Mouse (Mus musculus) liver, embryonic 15.5 days (tissue): ENCODE measurements around the gene Dzank1. TPM values are rescaled to one million over a fixed set of nuclear protein-coding genes. Genes with fewer than 3 reads are reported as not detected.

Source experiments
- ATAC-seq: fragments of 200-750 bp; cut with Nextera tagmentation; 2 replicates; pipeline ENCODE4 v1.8.0; 2017; ENCODE audit warnings: moderate number of reproducible peaks, mild to moderate bottlenecking, moderate library complexity; ENCODE audit not compliant: insufficient read depth
- H3K27ac ChIP-seq: fragments of 300-500 bp; sonication (generic); replicated peaks from 2 replicates; pipeline ENCODE4 v1.5.1; 2015; ENCODE audit warnings: mild to moderate bottlenecking, inconsistent platforms
- H3K27me3 ChIP-seq: fragments of 300-500 bp; sonication (generic); 2 replicates; pipeline ENCODE4 v1.6.1; 2015; ENCODE audit warnings: mild to moderate bottlenecking, inconsistent platforms
- H3K36me3 ChIP-seq: fragments of 300-500 bp; sonication (generic); replicated peaks from 2 replicates; pipeline ENCODE4 v1.6.1; 2015; ENCODE audit warnings: moderate library complexity, mild to moderate bottlenecking, inconsistent platforms
- H3K4me1 ChIP-seq: fragments of 300-500 bp; sonication (generic); replicated peaks from 2 replicates; pipeline ENCODE4 v1.6.1; 2015; ENCODE audit warnings: inconsistent platforms
- H3K4me2 ChIP-seq: fragments of 300-500 bp; sonication (generic); 2 replicates; pipeline ENCODE4 v1.6.1; 2015; ENCODE audit warnings: moderate library complexity, mild to moderate bottlenecking, inconsistent platforms
- H3K4me3 ChIP-seq: fragments of 300-500 bp; sonication (generic); replicated peaks from 2 replicates; pipeline ENCODE4 v1.5.1; 2015; ENCODE audit warnings: mild to moderate bottlenecking, inconsistent platforms
- H3K9ac ChIP-seq: fragments of 300-500 bp; sonication (generic); 2 replicates; pipeline ENCODE4 v1.6.1; 2015; ENCODE audit warnings: moderate library complexity, mild to moderate bottlenecking, inconsistent platforms
- H3K9me3 ChIP-seq: fragments of 300-500 bp; sonication (generic); replicated peaks from 2 replicates; pipeline ENCODE4 v1.6.1; 2016; ENCODE audit warnings: inconsistent platforms
- WGBS: fragments of 180-500 bp; shearing (Covaris S2); methylation state at CpG from one replicate; pipeline ENCODE4 v1.1.7; 2015; ENCODE audit warnings: mixed read lengths; ENCODE audit not compliant: insufficient replicate concordance; 5-methylcytosine and 5-hydroxymethylcytosine counted together
- polyA plus RNA-seq: library from polyadenylated mRNA; unstranded; fragments of >200 nt; fragmentation: Nextera tagmentation; extraction: Ambion mirVana; gene quantifications from 2 replicates; pipeline ENCODE4 v1.2.1, GENCODE M21; 2015

Dzank1 gene
- polyA plus RNA-seq, 1 experiment from 2014 or later = 0.01 TPM

DNA sequence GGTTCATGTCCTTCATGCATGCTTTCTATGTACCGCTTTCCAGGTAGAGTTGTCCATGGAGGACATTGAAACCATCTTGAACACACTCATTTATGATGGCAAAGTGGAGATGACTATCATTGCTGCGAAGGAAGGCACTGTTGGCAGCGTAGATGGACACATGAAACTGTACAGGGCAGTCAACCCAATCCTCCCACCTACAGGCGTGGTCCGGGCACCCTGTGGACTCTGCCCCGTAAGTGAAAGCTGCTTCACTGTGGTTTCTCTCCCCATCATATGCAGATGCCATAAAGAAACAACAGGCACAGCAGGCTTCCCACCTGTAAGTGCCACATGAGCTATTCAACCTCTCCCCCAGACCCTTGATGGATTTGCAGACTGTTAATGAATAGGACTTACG, 9.9 kb upstream of the Dzank1 start:
- Histone ChIP-seq H3K4me1 (no peaks in the 10 kb centered on the region), H3K27me3 (no peaks in the 10 kb centered on the region), H3K4me2 (no peak overlapping the region), H3K36me3 (peaks cover 75% of the 10 kb centered on the region), H3K4me3 (no peak overlapping the region), H3K27ac (no peak overlapping the region), H3K9ac (no peak overlapping the region), H3K9me3 (no peaks in the 10 kb centered on the region)
- 85% methylated on average over 7 of the region's 7 CpGs for WGBS
- ATAC-seq = no peak

DNA sequence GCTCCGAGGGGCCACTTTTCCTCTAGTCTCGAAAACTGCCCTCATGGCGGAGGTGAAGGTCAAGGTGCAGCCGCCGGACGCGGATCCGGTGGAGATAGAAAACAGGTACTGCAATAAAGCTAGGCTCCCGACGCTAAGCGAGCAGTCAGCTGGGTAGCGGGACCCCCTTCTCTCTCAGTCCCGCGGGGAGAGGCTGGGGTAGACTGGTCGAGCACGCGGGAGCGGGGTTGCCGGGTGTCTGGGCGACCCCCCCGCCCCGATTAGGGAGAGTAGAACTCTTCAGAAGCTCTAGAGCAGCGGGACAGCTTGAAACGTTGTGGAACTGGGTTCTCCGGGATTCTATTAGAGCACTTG, 584 bp upstream of the Dzank1 start:
- Histone ChIP-seq H3K9me3 (no peaks in the 10 kb centered on the region), H3K9ac (peak overlapping the region; percentile 84), H3K27me3 (peaks cover 34% of the 10 kb centered on the region), H3K4me2 (peak overlapping the region; percentile 95), H3K36me3 (peaks cover 19% of the 10 kb centered on the region), H3K27ac (peak overlapping the region; percentile 80), H3K4me3 (peak overlapping the region; percentile 77), H3K4me1 (peaks cover 23% of the 10 kb centered on the region)
- WGBS = under 1% methylated on average over 25 of the region's 25 CpGs
- peak; percentile 35 for ATAC-seq

DNA sequence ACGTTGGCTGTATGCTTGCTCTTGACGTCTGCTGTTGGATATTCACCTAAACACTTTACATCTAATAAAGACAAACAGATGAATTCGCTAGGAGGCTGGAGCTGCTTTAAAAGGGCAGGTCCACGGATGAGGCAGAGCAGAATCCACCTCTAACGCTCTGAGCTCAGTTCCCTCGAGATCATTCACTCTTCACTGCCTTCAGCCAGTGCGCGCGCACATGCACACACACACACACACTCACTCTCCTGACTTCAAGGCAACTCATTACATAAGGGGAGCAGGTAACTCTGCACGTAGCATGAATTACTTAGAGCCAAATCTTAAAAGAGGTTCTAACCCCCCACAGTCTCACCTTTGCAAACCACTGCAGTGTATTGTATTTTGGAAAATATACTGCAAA, 1.4 kb downstream of the Dzank1 start:
- peaks cover 23% of the 10 kb centered on the region for H3K4me1 ChIP-seq
- ATAC-seq = no peak
- H3K4me3 ChIP-seq = no peak overlapping the region
- WGBS = 51% methylated on average over 10 of the region's 10 CpGs
- H3K9me3 ChIP-seq = no peaks in the 10 kb centered on the region
- no peak overlapping the region for H3K9ac ChIP-seq
- H3K27ac ChIP-seq = no peak overlapping the region
- H3K36me3 ChIP-seq = peaks cover 9% of the 10 kb centered on the region
- peaks cover 39% of the 10 kb centered on the region for H3K27me3 ChIP-seq
- H3K4me2 ChIP-seq = no peak overlapping the region

DNA sequence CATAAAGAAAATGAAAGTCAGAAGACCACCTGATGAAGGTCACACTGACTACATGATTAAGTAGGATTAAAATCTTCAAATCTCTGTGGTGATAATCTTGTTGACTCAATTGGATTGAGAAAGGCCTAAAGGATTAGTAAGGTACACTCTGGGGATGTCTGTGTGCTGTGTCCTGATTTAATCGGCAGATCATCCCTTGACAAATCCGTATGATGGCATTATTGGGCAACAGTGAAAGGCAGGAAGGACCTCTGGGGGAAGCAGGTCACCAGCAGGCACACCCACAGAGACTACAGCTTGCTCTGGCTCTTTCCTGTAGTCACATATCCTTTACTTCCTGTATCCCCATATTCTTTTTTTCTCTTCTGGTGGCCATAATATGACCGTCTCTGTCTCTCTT, 7.4 kb downstream of the Dzank1 start:
- 56% methylated on average over 3 of the region's 3 CpGs for WGBS
- Histone ChIP-seq H3K36me3 (no peaks in the 10 kb centered on the region), H3K27me3 (peaks cover 17% of the 10 kb centered on the region; the same call in 1 of the 2 replicates), H3K9me3 (no peaks in the 10 kb centered on the region), H3K4me3 (no peak overlapping the region), H3K4me2 (no peak overlapping the region), H3K9ac (no peak overlapping the region), H3K4me1 (no peaks in the 10 kb centered on the region), H3K27ac (no peak overlapping the region)
- ATAC-seq = no peak

DNA sequence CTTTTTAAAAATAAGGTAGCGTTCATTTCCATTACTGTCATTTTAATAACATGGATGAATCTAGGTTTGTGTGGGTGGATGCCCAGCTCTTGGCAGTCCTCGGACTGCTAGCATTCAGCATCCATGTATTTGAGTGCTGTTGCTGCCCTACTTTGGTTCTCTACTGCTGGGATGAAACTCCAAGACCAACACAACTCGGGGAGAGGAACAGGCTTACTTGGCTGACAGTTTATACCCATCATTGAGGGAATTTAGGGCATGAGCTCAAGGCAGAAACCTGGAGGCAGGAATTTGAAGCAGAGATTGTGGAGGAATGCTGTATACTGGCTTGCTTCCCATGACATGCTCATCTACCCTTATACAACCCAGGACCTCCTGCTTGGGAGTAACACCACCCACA, 12.6 kb downstream of the Dzank1 start:
- H3K4me2 ChIP-seq = no peak overlapping the region
- H3K4me3 ChIP-seq = no peak overlapping the region
- H3K27me3 ChIP-seq = no peaks in the 10 kb centered on the region
- no peak overlapping the region for H3K9ac ChIP-seq
- H3K36me3 ChIP-seq = no peaks in the 10 kb centered on the region
- H3K9me3 ChIP-seq = no peaks in the 10 kb centered on the region
- ATAC-seq = no peak
- WGBS = 56% methylated on average over 3 of the region's 3 CpGs
- H3K4me1 ChIP-seq = no peaks in the 10 kb centered on the region
- no peak overlapping the region for H3K27ac ChIP-seq

DNA sequence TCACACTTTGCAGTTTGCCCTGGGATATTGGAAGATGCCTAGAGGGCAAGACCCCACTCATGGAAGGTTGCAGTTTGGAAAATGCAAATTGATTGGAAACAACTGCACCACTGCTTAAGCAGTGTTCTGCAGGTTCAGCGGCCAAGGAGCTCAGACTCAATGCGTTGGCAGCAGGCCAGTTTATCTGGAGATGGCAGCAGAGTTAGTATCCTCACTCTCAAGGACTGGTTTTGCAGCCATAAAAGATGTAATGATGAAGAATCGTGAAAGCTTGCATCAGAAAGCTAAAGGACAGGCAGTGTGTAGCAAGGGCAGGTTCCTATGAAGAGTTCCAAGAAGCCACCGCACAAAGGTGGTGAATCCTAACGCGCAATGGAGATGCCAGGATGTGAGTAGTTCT, 25.1 kb downstream of the Dzank1 start:
- no peaks in the 10 kb centered on the region for H3K36me3 ChIP-seq
- H3K9me3 ChIP-seq = no peaks in the 10 kb centered on the region
- no peak overlapping the region for H3K4me3 ChIP-seq
- WGBS = 64% methylated on average over 6 of the region's 6 CpGs
- no peaks in the 10 kb centered on the region for H3K4me1 ChIP-seq
- no peak overlapping the region for H3K4me2 ChIP-seq
- peaks cover 4% of the 10 kb centered on the region; the same call in 1 of the 2 replicates for H3K27me3 ChIP-seq
- ATAC-seq = no peak
- H3K27ac ChIP-seq = no peak overlapping the region
- H3K9ac ChIP-seq = no peak overlapping the region

DNA sequence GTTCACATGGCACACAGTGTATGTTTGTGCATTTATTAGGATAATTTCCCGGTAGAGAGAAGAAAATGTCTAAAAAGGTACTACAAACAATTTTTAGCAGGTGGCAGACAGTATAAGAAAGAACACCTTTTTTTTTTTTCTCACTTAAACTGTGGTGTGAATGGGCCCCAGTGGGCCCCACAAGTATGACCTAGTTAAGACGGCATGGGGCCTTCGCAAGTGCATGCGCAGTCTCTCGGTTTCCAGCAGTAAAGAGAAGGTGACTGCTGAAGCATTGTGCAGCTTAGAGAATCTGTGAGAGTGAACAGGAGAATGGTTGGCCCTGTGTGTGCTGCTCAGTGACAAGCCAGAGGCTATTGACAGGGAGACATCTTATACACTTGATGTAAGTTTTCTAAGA, 37.9 kb downstream of the Dzank1 start:
- Histone ChIP-seq H3K4me2 (no peak overlapping the region), H3K27ac (no peak overlapping the region), H3K27me3 (no peaks in the 10 kb centered on the region), H3K4me1 (no peaks in the 10 kb centered on the region), H3K4me3 (no peak overlapping the region), H3K9me3 (no peaks in the 10 kb centered on the region; the same call in 1 of the 2 replicates), H3K9ac (no peak overlapping the region), H3K36me3 (no peaks in the 10 kb centered on the region)
- ATAC-seq = no peak
- 78% methylated on average over 5 of the region's 5 CpGs for WGBS

DNA sequence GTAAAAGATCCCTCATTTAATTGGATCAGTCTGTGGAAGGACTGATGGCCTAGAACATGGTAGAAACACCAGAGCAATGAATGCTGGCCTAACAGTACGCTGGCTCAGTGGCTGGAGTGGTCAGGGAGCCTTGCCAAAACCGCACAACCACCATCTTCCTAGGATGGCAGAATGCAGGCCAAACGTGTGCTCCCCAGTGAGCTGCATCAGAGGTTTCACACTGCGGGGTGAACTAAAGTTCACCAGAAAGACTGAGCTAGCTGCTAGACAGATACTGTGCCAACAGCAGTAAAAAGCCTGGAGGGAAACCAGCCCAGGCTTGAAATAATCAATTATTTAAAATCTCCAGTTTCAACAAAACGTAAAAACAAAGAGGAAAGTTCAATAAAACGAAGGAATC, 39.7 kb downstream of the Dzank1 start:
- no peak for ATAC-seq
- Histone ChIP-seq H3K9ac (no peak overlapping the region), H3K4me1 (no peaks in the 10 kb centered on the region), H3K27ac (no peak overlapping the region), H3K9me3 (no peaks in the 10 kb centered on the region; the same call in 1 of the 2 replicates), H3K27me3 (no peaks in the 10 kb centered on the region), H3K4me2 (no peak overlapping the region), H3K4me3 (no peak overlapping the region), H3K36me3 (no peaks in the 10 kb centered on the region)
- 62% methylated on average over 6 of the region's 6 CpGs for WGBS

DNA sequence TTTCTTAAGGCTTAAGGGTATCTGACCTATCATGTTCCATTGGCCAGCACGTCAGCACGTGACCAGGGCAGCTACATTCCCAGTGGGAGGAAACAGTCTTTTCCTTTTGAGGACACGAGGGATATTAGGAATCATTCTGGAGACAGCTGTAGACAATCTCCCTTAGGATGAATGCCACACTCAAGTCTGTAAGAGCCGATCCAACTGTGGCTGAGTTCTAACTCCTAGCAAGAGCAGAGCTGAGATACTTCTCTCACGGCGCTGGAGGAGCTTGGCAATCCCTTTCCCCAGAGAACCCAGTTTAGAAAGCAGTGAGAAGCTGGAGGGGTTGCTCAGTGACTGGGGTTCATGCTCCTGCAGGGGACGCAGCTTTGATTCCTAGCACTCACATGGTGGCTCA, 41.8 kb downstream of the Dzank1 start:
- no peak overlapping the region for H3K4me2 ChIP-seq
- H3K27me3 ChIP-seq = no peaks in the 10 kb centered on the region
- no peaks in the 10 kb centered on the region for H3K9me3 ChIP-seq
- H3K9ac ChIP-seq = no peak overlapping the region
- H3K36me3 ChIP-seq = no peaks in the 10 kb centered on the region
- ATAC-seq = no peak
- no peaks in the 10 kb centered on the region for H3K4me1 ChIP-seq
- no peak overlapping the region for H3K27ac ChIP-seq
- no peak overlapping the region for H3K4me3 ChIP-seq
- WGBS = 61% methylated on average over 7 of the region's 7 CpGs

DNA sequence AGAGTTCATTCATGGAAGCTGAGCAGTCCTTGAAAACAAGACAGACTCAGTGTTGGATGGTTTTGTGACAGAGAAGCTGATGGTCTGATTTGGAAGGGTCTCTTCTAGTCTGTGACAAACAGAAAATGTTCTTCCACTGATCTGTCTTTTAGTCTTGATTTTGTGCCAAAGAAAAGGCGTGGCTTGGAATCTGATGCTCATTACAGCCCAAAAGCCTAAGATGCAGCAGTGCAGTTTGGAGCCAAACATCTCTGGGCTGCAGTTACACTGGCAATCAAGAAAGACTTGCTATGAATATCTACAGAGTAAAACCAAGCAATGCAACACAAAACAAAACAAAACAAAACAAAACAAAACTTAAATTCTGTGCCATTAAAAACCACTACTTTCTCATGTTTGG, 43.1 kb downstream of the Dzank1 start:
- Histone ChIP-seq H3K9ac (no peak overlapping the region), H3K27ac (no peak overlapping the region), H3K36me3 (no peaks in the 10 kb centered on the region), H3K9me3 (no peaks in the 10 kb centered on the region), H3K4me2 (no peak overlapping the region), H3K4me1 (no peaks in the 10 kb centered on the region), H3K4me3 (no peak overlapping the region), H3K27me3 (no peaks in the 10 kb centered on the region)
- ATAC-seq = no peak
- 40% methylated on average over 1 of the region's 1 CpGs for WGBS

DNA sequence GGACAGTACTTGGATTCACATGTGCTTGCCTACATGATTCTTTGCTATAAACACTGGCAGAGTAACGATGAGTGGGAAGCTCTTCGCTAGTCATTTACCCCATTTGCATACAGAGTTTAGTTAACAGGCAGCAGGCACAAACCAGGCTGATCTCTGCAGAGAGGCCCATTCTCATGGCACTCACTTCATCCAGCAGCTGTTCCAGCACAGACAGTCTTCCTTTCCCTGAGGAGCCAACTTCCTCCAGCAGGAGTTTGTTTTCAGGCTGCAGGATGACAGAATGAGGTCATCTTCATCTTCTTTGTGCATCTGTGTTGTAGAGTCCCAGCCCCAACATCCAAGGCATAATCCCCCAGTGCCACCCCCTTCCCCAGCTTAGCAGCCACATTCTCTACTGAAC, 47.8 kb downstream of the Dzank1 start:
- no peak overlapping the region for H3K9ac ChIP-seq
- H3K4me1 ChIP-seq = no peaks in the 10 kb centered on the region
- no peaks in the 10 kb centered on the region for H3K9me3 ChIP-seq
- no peak overlapping the region for H3K27ac ChIP-seq
- H3K4me3 ChIP-seq = no peak overlapping the region
- WGBS = 64% methylated on average over 2 of the region's 2 CpGs
- H3K4me2 ChIP-seq = no peak overlapping the region
- no peaks in the 10 kb centered on the region for H3K36me3 ChIP-seq
- ATAC-seq = no peak
- no peaks in the 10 kb centered on the region for H3K27me3 ChIP-seq

DNA sequence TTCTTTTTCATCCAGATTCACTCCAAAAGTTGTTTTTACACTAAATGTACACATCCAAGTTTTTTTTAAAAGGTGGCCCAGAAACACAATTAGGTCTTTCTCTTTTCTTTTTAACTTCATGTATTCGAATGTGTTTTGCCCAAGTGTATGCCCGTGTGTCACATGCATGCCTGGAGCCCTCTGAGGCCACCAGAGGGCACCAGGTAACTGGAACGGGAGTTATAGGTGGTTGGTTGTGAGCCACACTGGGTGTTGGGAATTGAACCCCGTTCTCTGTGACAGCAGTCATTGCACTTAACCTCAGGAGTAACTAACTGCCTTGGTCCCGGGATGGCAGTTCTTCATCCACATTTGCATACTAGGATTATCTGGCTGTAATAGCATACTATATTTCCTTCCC, 60.0 kb downstream of the Dzank1 start:
- Histone ChIP-seq H3K9ac (no peak overlapping the region), H3K4me1 (no peaks in the 10 kb centered on the region), H3K9me3 (no peaks in the 10 kb centered on the region), H3K27me3 (no peaks in the 10 kb centered on the region), H3K27ac (no peak overlapping the region), H3K4me2 (no peak overlapping the region), H3K36me3 (no peaks in the 10 kb centered on the region), H3K4me3 (no peak overlapping the region)
- 44% methylated on average over 5 of the region's 5 CpGs for WGBS
- no peak for ATAC-seq
